Mouse (Mus musculus): Measurements from ENCODE around the gene Hist2h2ab. TPM values are rescaled to one million over a fixed set of nuclear protein-coding genes. Genes with fewer than 3 reads are reported as not detected.
A peak's percentile ranks its signal among the peaks of the same experiment; 100 is the strongest.
"Not testable (repeated sequence)": the region's sequence is repeated elsewhere in the genome, so short reads cannot be mapped to it uniquely, and the experiment has no call there.

The Hist2h2ab gene
- total RNA-seq, 1 experiment from 2014 or later, result 10.9 TPM

- DNase-seq, result no peak
Observed at GRCm38 (mm10) chr3:96237904-96238511, 18.3 kb downstream of the Hist2h2ab start.

GRCm38 (mm10) chr3:96238954-96239793, 19.5 kb downstream of the Hist2h2ab start, which contains the start of gene Hist2h3c2:
Gene Hist2h3c2, minus strand, starts transcription at chr3:96239127.
- peak; percentile 44 for DNase-seq

GRCm38 (mm10) chr3:96239949-96240798, 20.5 kb downstream of the Hist2h2ab start, which contains the start of gene Hist2h2aa2:
Gene Hist2h2aa2, minus strand, starts transcription at chr3:96240276.
- peak; percentile 92 for DNase-seq

GRCm38 (mm10) chr3:96240799-96241197, 21.1 kb downstream of the Hist2h2ab start:
- DNase-seq, result no peak

- no peak for DNase-seq
Observed at GRCm38 (mm10) chr3:96243921-96244572, 24.4 kb downstream of the Hist2h2ab start.

GRCm38 (mm10) chr3:96245003-96245886, 25.6 kb downstream of the Hist2h2ab start, which contains the start of gene Hist2h2aa1:
Gene Hist2h2aa1, plus strand, starts transcription at chr3:96245497.
- DNase-seq, result peak; percentile 81

GRCm38 (mm10) chr3:96246018-96246417, 26.4 kb downstream of the Hist2h2ab start:
- not testable (repeated sequence) for DNase-seq

GRCm38 (mm10) chr3:96246427-96246856, 26.8 kb downstream of the Hist2h2ab start, which contains the start of gene Hist2h3c1:
Gene Hist2h3c1, plus strand, starts transcription at chr3:96246685.
- DNase-seq, result not testable (repeated sequence)

GRCm38 (mm10) chr3:96247356-96248140, 27.9 kb downstream of the Hist2h2ab start:
- DNase-seq, result no peak

GRCm38 (mm10) chr3:96248141-96249033, 28.7 kb downstream of the Hist2h2ab start:
- DNase-seq, result no peak

- no peak for DNase-seq
Observed at GRCm38 (mm10) chr3:96249034-96249345, 29.3 kb downstream of the Hist2h2ab start.

- DNase-seq, result no peak
Observed at GRCm38 (mm10) chr3:96250890-96251289, 31.2 kb downstream of the Hist2h2ab start.

GRCm38 (mm10) chr3:96251787-96252186, 32.1 kb downstream of the Hist2h2ab start:
- DNase-seq, result no peak

GRCm38 (mm10) chr3:96254683-96255355, 35.2 kb downstream of the Hist2h2ab start:
- no peak for DNase-seq

- no peak for DNase-seq
Observed at GRCm38 (mm10) chr3:96255926-96256593, 36.4 kb downstream of the Hist2h2ab start.

- no peak for DNase-seq
Observed at GRCm38 (mm10) chr3:96257190-96257589, 37.5 kb downstream of the Hist2h2ab start.

GRCm38 (mm10) chr3:96260220-96260619, 40.6 kb downstream of the Hist2h2ab start:
- DNase-seq, result no peak

GRCm38 (mm10) chr3:96261623-96262022, 42.0 kb downstream of the Hist2h2ab start:
- no peak for DNase-seq

Measured in adrenal gland, postnatal 25 days (tissue).